Mouse (Mus musculus) kidney, postnatal 25 days (tissue): ENCODE data around the gene Tes.

Experiments
- DNase-seq, 2 experiments: peaks; one replicate each; pipeline ENCODE4 v3.0.0; 2021; ENCODE audit warnings: mixed read lengths in 2 of 2

Gene Tes

DNA sequence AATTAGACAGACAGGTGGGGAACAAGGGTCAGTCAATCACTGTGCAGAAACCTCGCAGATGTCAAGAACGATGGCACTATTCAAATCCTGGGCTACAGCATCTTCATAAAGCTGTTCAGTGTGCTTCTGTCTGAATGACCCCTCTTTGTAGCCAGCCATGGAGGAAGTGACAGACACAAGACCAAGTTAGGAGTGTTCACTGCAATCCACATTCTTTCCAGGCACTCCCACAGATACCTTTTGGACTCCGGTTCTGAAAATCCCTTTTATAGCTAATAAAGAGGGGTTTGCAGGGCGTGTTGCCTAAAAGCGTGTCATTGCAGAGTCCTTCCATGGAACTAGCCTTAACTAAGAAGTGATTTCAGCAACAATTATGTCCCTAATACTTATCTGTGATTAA, 14.9 kb downstream of the Tes start:
- no peak for DNase-seq

DNA sequence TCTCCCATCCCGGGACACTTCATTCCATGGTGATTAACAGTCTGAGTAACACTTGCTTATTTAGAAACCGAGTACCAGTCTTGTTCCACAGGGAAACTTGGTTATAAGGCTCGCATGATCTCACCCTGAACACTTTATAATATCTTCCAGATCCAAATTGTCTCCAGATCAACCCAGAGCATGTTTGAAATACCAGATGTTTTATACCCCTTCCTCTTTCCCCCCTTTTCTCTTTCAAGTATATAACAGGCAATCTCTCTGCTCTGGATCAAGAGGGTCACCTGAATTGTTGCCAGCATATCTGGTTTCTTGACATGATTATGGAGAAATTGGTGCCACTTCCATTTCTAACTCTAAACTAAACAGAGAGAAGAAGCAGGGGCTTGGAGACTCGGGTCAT, 17.3 kb downstream of the Tes start:
- DNase-seq = no peak

DNA sequence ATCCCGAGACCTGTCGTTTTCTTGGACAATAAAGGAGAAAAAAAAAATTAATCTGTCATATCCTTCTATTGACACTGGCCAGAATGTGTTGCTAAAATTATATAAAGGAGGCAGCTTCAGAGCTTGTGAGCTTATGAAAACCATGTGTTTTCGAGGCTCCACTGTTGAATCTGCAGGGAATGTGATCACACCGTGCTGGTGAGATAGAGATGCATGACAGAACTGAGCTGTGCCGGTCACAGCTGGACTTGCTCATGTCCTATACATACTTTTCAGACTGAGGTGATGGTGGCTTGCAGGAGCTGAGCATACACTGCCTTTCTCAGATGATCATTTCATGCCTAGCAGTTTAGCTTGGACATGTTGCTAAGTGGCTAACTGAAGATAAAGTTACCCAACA, 17.9 kb downstream of the Tes start:
- no peak for DNase-seq

DNA sequence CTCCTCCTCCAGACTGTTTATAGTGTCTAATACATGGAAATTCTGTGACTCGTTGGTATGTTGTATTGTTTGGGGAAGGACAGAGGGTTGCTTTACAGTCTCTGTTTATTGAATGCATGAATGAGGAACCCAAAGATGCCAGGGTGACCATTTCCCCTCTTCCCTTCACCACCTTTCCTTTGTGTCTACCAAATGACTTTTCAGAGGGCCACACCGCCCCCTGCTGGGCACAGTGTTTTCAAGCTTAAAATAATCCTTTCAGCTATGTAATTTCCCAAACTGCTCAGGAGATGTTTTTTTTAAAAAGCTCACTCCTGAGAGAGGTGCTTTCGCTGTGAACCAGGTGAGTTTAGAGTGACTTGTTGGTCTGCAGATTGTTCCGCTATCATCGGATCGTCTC, 22.5 kb downstream of the Tes start:
- DNase-seq = peak; percentile 75 to 91

DNA sequence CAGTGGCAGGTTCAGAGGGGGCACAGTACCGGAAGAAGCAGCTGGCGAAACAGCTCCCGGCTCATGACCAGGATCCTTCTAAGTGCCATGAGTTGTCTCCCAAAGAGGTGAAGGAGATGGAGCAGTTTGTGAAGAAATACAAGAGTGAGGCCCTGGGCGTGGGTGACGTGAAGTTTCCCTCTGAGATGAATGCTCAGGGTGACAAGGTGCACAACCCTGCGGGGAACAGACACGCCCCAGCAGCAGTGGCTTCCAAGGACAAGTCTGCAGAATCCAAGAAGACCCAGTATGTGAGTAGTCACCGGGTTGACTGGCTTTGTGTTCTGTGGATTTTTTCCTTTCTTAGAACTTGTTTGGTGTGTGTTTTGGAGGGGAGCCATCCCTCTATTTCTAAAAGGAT, 32.4 kb downstream of the Tes start:
- DNase-seq = no peak

DNA sequence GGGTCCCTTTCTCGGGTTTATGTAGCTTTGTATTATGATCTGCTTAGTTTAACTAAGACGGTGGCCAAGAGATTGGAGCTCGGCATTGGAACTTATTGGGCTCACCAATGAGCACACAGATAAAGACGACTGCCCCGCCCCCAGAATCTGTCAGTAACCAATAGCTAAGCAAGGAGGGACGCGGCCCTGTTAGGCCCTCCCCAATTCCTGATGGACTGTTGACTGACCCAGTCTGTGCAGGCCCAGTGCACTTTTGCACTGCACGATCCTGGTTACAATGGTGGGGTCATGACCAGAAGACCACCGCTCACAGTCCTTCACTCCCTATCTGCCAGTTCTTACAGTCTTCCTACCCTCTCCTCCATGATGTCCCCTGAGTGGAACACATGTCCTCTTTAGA, 33.6 kb downstream of the Tes start:
- no peak for DNase-seq

DNA sequence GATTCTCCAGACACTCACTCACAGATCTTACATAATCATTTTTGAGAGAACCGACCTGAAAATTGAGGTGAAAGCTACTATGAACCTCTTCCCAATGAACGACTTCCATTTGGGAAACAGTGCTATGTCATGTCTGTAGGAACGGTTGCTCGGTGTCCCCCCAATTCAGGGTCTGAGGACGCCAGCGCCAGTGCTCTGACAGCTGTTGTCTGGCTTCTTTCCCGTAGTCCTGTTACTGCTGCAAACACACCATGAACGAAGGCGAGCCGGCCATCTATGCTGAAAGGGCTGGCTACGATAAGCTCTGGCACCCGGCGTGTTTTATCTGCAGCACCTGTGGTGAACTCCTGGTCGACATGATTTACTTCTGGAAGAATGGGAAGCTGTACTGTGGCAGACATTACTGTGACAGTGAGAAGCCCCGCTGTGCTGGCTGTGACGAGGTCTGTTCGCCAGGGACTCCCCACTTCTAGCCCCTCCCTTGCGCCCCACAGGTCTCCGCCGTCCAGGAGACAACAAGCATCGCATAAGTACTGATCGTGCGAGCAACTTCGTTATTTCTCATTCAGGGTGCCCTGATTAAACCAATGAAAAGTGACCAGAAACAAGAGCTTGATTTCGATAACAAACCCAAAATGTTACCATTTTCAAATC, 34.7 kb downstream of the Tes start:
- DNase-seq = no peak

DNA sequence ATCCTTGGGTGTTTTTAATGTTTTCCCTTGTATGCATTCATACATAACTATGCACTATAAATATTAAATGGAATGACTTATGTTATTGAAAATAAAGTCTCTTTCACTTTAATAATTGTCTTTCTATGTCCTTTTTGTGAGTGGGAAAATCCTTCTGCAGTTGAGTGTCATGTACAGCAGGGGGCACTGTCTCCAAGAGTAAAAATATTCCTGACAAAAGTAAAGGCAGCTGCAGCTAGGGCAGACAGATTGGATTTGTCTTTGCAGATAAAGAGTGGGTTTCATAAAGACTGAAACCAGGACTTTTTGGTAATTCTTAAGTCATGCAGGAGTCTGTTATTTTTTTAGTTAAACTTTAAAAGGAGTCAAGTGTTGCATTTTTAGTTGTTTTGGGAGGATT, 40.8 kb downstream of the Tes start:
- peak in 1 of 2 experiments; percentile 49 for DNase-seq

DNA sequence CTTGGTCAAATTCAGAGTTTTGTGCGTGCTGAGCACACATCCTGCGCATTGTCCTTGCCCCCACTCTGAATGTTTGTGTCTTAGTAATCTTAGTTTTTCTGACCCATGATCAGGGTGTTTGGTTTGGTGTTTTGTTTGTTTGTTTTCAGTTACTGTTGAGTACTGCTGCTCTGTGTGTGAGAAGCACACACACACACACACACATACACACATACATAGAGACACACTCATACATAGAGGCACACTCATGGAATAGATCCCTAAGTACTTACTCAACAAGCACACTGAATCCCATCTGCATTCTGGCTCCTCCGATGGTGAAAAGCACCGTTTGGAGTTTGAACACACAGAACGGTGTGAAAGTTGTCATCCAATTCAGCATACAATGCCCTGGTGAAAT, 41.5 kb downstream of the Tes start:
- no peak for DNase-seq

DNA sequence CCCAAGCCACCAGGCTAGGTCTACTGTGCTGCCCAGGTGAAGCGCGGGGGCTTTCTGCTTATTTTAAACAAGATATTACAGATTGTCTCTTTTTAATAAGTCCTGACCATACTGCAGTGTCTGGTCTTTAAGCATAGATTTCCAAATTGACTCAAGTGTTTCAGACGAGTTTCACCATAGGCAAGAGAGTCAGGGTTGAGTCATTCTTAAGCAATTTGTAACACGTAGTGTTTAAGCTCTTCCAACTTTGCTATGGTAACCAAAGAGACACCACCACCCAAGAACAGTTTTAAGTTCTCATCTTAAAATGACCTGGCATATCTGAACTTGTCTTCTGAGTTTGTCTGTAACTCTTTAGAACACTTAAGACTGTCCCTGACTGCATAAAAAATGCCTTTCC, 44.3 kb downstream of the Tes start:
- no peak for DNase-seq

DNA sequence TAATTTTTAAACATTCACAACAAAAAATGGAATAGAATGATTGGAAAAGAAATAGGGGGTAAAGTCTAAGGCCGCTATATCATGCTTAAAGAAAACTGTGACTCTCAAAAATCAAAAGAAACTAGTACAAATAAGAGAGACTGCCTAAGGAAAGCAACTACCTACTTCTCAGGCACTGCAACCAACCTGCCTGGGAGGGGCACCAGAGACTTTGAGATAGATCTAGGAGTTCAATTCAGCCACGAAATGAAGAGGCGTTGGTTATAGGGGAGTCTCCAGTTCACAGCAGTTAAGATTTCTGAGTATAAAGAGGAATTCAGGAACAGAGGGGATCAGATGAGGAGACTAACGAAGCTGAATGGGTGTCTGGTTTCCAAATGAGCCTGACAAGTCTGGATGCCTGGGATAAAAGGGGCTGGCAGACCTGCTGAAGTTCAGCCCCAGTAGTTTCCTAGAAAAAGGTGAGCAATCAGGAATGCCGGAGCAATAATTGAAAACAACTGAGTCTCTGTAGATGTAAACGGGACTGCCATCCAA, 45.7 kb downstream of the Tes start:
- DNase-seq = peak in 1 of 2 experiments; percentile 55

DNA sequence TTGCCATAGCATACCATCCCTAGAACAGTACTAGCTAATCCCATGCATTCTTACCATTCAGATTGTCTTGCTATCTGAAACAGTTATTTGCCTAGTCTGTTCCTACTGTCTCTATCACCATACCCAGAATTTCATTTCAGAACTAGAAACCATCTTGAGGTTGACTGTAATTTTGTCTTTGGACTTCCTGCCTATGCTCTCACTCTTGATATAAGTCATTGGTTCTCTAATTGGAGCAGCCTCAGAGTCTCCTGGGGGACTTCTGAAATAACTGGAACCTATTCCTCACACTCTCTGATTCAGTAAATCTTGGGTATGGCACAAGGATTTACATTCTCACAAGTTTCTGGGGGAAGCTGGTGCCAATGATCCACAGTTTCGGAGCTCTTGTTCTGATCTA, 47.1 kb downstream of the Tes start:
- no peak for DNase-seq

DNA sequence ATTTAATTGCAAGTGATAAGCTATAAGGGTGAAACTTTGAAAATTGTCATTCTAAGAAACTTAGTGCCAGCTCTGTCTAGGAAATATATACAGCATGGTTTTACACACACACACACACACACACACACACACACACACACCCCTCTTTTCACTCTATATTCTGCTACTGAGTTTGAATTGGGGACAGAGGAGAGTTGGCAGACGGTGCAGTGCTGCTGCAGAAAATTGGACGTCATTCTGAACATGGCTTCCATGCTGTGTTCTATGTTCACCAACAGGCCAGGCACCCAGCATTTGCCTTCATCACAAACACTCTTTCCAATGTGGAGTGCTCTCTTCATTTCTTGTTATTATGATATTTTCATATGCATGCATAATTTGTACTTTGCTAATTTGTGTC, 48.0 kb downstream of the Tes start:
- no peak for DNase-seq

DNA sequence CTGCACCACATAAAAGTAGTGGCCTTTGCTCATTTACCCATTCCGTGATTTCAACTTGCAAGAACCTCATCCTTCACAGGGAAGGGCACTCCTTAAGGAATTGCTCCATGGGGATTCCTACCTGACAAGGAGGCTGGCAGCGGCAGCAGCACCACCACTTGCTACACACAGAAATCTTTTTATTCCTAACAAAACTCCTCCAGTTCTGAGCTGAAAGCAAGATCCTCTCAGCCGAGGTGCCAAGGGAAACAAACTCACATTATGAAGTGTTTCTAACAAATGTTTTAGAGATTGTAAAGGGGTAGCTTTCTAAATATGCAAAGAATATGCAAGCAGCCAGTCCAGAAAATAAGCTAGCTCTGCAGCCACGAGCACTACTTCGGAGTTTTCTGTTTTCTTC, 49.6 kb downstream of the Tes start:
- no peak for DNase-seq

DNA sequence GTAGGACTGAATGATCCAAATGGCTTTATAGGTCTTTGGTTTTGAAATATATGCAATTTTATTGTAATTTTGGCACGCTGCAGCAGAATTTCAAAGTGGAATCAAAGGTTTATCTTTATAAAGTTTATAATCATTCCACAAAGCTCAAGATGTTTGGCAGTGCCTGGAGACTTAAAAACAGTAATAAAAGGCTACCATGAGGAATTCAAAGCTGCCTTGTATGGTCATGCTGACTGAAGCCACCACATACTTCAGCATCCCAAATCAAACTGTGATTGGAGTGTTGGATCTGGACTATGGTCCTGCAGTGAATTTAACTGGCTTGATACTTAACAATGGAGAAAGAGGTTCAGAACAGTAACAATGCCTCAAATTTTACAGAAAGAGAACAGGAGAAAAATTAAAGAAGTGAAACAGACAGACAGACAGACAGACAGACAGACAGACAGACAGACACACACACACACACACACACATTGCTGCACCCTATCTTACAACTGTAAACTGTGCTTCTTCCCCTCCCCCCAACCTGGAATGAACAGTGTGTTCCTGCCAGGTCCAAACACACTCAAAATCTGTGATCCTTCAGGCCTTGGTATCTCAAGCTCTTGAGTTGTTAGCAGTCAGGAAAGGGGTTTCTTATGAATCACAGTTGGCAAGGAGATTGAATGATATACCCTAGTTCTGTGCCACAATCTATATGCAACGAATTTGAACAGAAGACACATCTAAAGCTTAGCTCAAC, 50.3 kb downstream of the Tes start:
- DNase-seq = no peak

DNA sequence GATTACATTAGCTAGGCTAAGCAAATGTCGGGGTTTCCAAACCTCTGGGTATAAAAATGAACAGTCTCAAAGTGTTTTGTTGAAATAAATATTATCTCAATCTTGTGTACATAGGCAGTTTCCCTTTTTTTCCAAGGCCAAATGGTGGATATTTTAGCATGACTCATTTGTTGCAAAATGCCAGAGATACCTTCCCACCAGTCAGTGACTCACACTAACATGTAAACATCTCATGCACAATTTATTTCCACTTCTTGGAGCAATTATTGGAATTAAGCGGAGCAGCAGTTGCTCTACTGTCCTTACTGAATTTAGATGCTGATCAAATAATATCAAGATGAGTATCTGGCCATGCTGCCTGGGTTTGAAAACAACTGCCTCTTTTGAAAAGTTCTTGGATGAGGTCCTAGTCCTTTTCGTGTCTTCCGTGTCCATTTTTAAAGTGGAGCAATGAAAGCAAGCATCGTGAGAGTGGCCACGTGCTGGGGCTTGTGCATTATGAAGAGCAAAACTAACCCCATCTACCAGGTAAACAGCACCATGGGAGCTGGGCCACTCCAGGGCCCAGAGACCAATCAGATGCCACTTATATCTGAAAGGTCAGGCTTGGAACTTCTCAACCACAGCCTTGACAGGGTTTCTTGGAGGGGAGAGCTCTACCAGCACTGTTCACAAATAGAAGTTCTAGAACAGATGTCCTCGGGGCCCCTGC, 54.7 kb downstream of the Tes start:
- DNase-seq = no peak

DNA sequence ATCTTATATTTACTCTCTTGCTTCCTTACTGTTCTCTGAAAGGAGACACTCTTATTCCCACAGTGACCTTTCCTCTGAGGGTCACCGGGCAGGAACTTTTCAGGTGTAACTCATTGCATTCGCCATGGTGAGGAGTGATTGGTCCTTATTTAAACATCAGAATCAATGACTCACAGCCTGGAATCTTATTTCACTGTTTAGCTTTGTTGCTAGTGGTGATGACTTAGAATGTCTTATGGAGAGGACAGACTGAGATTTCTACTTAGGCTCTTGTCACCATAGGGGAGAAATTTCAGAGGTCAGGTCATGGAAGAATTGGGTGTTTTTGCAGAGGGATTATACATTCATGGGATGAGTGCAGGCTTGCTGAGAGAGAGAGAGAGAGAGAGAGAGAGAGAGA, 75.1 kb downstream of the Tes start:
- DNase-seq = no peak

DNA sequence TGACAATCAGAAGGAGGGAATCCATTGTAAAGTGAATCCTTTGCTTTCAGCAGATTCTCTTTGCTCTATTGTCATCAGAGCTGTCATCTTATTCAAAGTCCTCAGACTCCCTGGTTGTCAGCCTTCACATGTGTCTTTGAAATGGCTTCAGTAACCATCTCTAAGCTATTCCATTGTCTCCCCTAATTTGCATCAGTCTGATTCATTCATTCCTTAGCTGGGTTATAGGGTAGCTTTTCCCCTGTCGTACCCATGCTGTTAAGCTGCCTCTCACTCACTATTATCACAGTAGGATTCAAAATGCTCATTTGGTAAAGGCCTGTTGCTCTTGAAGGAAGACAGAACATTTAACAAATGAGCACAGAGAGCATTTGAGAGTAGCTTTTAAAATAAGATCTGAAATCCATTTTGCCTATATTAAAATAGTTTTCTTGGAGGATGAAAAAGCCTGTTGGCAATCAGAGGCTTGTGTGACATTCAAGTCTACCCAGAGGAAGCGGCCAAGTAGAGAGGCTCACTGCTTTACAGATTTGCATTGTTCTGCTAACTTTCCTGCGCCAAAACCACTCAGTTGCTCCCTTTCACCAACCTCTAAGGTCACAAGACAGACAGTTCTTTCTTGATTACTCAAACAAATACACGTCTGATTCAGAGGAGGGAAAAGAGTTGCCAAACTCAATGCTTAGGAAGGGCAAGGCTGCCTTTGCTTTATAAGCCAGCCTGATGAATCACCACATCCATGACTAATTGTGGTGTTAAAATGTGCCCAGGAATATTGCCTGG, 77.8 kb downstream of the Tes start:
- DNase-seq = no peak

DNA sequence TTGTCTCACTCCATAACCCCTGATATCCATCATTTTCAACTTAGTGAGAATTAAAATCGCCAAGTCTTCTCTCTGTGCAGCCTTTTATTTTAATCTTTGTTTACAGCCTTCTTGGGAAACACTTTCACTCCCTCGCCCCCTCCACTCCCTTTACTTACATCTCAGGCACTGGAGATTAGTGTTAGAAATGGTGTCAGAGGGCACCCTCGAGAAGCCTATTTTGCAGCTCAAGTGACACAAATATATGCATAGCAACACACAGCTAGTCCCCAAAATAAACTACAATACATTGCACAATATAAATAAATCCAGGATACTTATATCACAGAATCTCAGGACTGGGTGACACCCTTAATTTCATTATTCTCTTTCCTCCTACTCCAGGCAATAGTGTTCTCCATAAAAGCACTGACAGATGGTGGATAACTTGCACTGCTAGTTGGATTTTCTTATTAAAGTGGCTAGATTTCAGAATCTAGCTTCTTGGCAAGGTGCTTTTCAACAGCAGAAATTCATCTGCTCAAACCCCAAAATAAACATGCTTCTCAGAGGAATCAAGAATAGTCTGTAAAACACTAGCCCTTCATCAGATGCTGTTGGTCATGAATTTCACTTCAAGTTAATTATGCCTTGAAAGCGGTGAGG, 86.2 kb downstream of the Tes start:
- DNase-seq = no peak

DNA sequence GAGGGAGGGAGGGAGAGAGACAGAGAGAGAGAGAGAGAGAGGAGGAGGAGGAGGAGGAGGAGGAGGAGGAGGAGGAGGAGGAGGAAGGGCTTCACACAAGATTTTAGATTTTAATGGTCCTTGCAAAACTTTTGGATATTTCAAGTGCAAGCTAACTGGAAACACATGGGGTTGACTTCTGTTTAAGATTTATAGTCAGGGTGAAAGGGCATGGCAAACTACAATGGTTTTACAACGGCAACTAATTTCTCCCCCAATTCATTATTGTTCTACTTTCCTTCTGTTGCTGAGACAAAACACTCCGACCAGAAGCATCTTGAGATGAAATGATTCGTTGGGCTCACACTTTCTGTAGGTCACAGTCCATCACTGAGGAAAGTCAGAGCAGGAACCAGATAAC, 87.6 kb downstream of the Tes start:
- no peak for DNase-seq
